Mouse (Mus musculus) lung, postnatal 0 days (tissue): ENCODE measurements at regions not wholly inside any gene's neighbourhood (a gene's known extent, or its start where the extent isn't known, plus 50 kb on each side); places are given as distances from the start of the nearest gene placed in this dataset.

Source experiments
- ATAC-seq: fragments of 200-750 bp; cut with Nextera tagmentation; 2 replicates; pipeline ENCODE4 v1.8.0; 2017; ENCODE audit warnings: moderate library complexity
- DNase-seq: peaks from one replicate; pipeline ENCODE4 v3.0.0-alpha.2; 2016; ENCODE audit warnings: low spot score
- H3K27ac ChIP-seq: fragments of 300-500 bp; sonication (generic); 2 replicates; pipeline ENCODE4 v1.5.1; 2014; ENCODE audit warnings: antibody characterized with exemption, mild to moderate bottlenecking, low read length, mixed read lengths
- H3K27me3 ChIP-seq: fragments of 300-500 bp; sonication (generic); replicated peaks from 2 replicates; pipeline ENCODE4 v1.6.1; 2014; ENCODE audit warnings: low read length, mixed read lengths; ENCODE audit not compliant: insufficient read depth
- H3K36me3 ChIP-seq: fragments of 300-500 bp; sonication (generic); 2 replicates; pipeline ENCODE4 v1.6.1; 2014; ENCODE audit warnings: low read length, mixed read lengths; ENCODE audit not compliant: insufficient read depth
- H3K4me1 ChIP-seq: fragments of 300-500 bp; sonication (generic); 2 replicates; pipeline ENCODE4 v1.6.1; 2014; ENCODE audit warnings: antibody characterized with exemption, low read depth, low read length, mixed read lengths; ENCODE audit not compliant: insufficient read depth
- H3K4me2 ChIP-seq: fragments of 300-500 bp; sonication (generic); replicated peaks from 2 replicates; pipeline ENCODE4 v1.6.1; 2014; ENCODE audit warnings: low read depth, mild to moderate bottlenecking, low read length, moderate library complexity, mixed read lengths
- H3K4me3 ChIP-seq: fragments of 300-500 bp; sonication (generic); 2 replicates; pipeline ENCODE4 v1.5.1; 2014; ENCODE audit warnings: low read depth, low read length
- H3K9ac ChIP-seq: fragments of 300-500 bp; sonication (generic); replicated peaks from 2 replicates; pipeline ENCODE4 v1.6.1; 2014; ENCODE audit warnings: low read depth, mild to moderate bottlenecking
- H3K9me3 ChIP-seq: fragments of 300-500 bp; sonication (generic); 2 replicates; pipeline ENCODE4 v1.6.1; 2016; ENCODE audit warnings: low read length, mixed read lengths
- CTCF ChIP-seq: IDR thresholded peaks from 2 replicates; pipeline ENCODE4 v1.5.1; 2016; ENCODE audit warnings: antibody characterized with exemption, mild to moderate bottlenecking
- EP300 ChIP-seq: IDR thresholded peaks from 2 replicates; pipeline ENCODE4 v1.6.1; 2016; ENCODE audit warnings: antibody characterized with exemption, mild to moderate bottlenecking, control low read depth
- WGBS: fragments of 180-500 bp; shearing (Covaris S2); extraction: QIAGEN DNeasy Blood & Tissue Kit; methylation state at CpG from one replicate; pipeline ENCODE4 v1.1.7; 2014; 5-methylcytosine and 5-hydroxymethylcytosine counted together

DNA sequence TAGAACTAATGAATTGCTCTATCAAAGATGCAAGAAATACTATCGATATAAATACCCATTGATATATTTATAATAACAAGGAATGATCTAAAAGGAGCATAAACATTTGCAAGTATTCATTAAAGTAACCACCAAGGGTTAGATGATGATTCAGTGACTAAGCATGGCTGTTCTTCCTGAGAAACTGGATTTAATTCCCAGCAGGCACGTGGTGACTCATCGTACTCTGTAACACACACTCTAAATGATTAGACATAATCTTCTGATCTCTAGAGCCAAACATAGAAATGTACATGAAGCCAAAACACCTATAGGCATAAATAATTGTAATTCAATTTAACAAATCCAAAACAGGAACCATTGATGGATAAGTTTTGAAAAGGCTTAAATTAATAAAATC is 1370.2 kb upstream of the Gje1 start:
- WGBS: 74% methylated on average over 3 of the region's 3 CpGs
- Histone ChIP-seq H3K4me1 (no peaks in the 10 kb centered on the region), H3K9me3 (no peaks in the 10 kb centered on the region), H3K27me3 (no peaks in the 10 kb centered on the region), H3K9ac (no peak overlapping the region), H3K27ac (no peak overlapping the region), H3K4me3 (no peak overlapping the region), H3K4me2 (no peak overlapping the region), H3K36me3 (no peaks in the 10 kb centered on the region)
- ATAC-seq: no peak
- no peak for DNase-seq
- TF ChIP-seq CTCF: no peak
- TF ChIP-seq EP300: no peak

DNA sequence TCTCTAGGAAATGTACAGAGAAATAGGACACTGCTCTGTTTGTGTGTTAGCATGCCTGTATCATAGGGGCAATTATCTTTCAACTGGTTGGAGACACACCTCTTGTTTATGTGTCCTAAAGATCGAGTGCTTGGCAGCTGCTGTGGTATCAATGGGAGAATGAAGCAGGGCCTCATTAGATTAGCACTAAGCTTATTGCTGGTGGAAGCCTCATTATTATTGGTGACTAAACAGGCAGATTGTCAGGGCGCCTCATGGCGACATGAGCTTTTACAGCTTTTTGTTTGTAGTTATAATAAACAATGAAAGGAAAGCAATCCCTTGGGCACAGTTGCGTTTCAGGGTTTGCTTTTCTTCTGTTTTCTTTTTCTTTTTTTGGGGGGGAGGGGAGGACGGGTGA is 1335.0 kb upstream of the Gje1 start:
- Histone ChIP-seq H3K4me2 (no peak overlapping the region), H3K4me1 (no peaks in the 10 kb centered on the region), H3K27ac (no peak overlapping the region), H3K36me3 (no peaks in the 10 kb centered on the region), H3K4me3 (no peak overlapping the region), H3K27me3 (no peaks in the 10 kb centered on the region), H3K9me3 (no peaks in the 10 kb centered on the region), H3K9ac (no peak overlapping the region)
- TF ChIP-seq CTCF: no peak
- TF ChIP-seq EP300: no peak
- WGBS: 48% methylated on average over 5 of the region's 5 CpGs
- DNase-seq (no peak), ATAC-seq (no peak)

DNA sequence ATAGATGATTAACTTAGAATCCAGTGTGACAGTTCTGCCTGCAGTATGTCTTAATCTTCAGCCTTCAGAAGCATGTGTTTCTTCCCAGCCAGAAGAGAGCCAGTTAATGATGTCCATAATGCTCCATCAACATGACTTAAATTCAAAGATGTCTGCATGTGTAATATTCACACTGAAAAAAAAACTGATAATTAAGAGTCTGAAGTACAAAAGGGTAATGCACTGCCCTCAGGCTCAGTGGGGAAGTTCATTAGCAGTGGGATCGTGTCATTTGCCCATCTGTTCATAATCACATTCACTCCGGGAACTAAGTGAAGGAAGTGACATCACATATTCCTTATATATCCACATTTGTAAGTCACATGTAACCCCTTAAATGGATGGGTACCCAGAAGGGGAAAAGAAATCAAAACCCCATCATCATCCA is 1334.5 kb upstream of the Gje1 start:
- Histone ChIP-seq H3K27ac (no peak overlapping the region), H3K4me2 (no peak overlapping the region), H3K27me3 (no peaks in the 10 kb centered on the region), H3K36me3 (no peaks in the 10 kb centered on the region), H3K9me3 (no peaks in the 10 kb centered on the region), H3K9ac (no peak overlapping the region), H3K4me3 (no peak overlapping the region), H3K4me1 (no peaks in the 10 kb centered on the region)
- TF ChIP-seq CTCF (no peak), EP300 (no peak)
- WGBS: 65% methylated on average over 2 of the region's 2 CpGs
- ATAC-seq: no peak
- no peak for DNase-seq

- 96% methylated on average over 2 of the region's 2 CpGs for WGBS
- no peak for TF ChIP-seq CTCF
- TF ChIP-seq EP300: no peak
- no peak for DNase-seq
- Histone ChIP-seq H3K27me3 (no peaks in the 10 kb centered on the region), H3K36me3 (no peaks in the 10 kb centered on the region), H3K27ac (no peak overlapping the region), H3K4me1 (no peaks in the 10 kb centered on the region), H3K9me3 (no peaks in the 10 kb centered on the region), H3K4me3 (no peak overlapping the region), H3K4me2 (no peak overlapping the region), H3K9ac (no peak overlapping the region)
- ATAC-seq: no peak
Observed at GRCm38 (mm10) chr10:16036255-16036654, 1318.2 kb upstream of the Gje1 start.

GRCm38 (mm10) chr10:16033096-16033495 is 1315.1 kb upstream of the Gje1 start:
- TF ChIP-seq CTCF (no peak), EP300 (no peak)
- no peak for DNase-seq
- H3K36me3 ChIP-seq: no peaks in the 10 kb centered on the region

DNA sequence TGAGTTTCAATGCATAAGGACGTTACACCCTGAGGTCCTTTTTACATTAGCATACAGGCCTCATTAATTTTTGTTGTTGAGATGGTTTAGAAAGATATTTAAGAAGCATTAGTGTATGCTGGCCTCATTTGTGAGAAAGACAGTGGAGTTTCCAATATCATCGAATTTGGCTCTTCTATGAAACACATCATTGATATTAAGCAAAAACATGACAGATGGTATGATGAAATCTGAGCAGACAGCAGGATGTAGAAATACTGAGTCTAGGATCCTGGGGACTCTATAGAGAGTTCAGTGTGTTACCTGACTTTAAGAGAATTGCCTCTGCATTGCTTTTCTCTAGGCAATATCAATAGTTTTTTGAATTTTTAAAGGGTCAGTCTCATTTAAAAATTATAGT is 1312.8 kb upstream of the Gje1 start:
- H3K9ac ChIP-seq: no peak overlapping the region
- no peak for TF ChIP-seq CTCF
- TF ChIP-seq EP300: no peak
- no peak for ATAC-seq
- H3K27ac ChIP-seq: no peak overlapping the region
- H3K4me3 ChIP-seq: no peak overlapping the region
- 58% methylated on average over 2 of the region's 2 CpGs for WGBS
- H3K9me3 ChIP-seq: no peaks in the 10 kb centered on the region
- no peak overlapping the region for H3K4me2 ChIP-seq
- DNase-seq: no peak
- no peaks in the 10 kb centered on the region for H3K4me1 ChIP-seq
- no peaks in the 10 kb centered on the region for H3K27me3 ChIP-seq
- H3K36me3 ChIP-seq: no peaks in the 10 kb centered on the region

More at GRCm38 (mm10) chr10:16033096-16033495, 1315.1 kb upstream of the Gje1 start:
- ATAC-seq: no peak
- no peak overlapping the region for H3K9ac ChIP-seq
- no peaks in the 10 kb centered on the region for H3K4me1 ChIP-seq
- H3K4me2 ChIP-seq: no peak overlapping the region
- H3K27me3 ChIP-seq: no peaks in the 10 kb centered on the region
- H3K4me3 ChIP-seq: no peak overlapping the region
- no peaks in the 10 kb centered on the region for H3K9me3 ChIP-seq
- no peak overlapping the region for H3K27ac ChIP-seq

DNA sequence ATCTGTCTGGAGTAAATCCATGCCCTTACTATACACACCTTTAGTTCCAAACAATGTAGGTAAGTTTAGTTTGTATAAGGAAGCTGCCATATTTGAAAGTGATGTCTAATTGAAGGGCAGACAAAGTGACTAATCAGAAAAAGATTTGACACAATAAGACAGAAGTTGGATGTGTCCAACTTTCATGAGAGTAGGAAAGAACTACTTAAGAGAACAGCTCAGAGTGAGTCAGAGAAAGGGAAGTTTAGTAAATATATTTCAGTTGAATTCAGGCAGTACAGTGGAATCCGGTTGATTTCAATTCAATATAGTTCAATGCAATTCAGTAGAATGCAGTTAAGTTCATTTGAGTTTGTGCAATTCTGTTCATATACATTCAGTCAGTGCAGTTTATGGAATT is 1296.8 kb upstream of the Gje1 start:
- Histone ChIP-seq H3K4me2 (no peak overlapping the region), H3K27ac (no peak overlapping the region), H3K36me3 (no peaks in the 10 kb centered on the region), H3K27me3 (no peaks in the 10 kb centered on the region), H3K9ac (no peak overlapping the region), H3K4me3 (no peak overlapping the region), H3K9me3 (no peaks in the 10 kb centered on the region), H3K4me1 (no peaks in the 10 kb centered on the region)
- ATAC-seq (no peak), DNase-seq (no peak)
- WGBS: 91% methylated on average over 1 of the region's 1 CpGs
- TF ChIP-seq CTCF: no peak
- TF ChIP-seq EP300: no peak
